Mouse (Mus musculus): Measurements from ENCODE around the gene Fmnl2.

Fmnl2 gene

DNA sequence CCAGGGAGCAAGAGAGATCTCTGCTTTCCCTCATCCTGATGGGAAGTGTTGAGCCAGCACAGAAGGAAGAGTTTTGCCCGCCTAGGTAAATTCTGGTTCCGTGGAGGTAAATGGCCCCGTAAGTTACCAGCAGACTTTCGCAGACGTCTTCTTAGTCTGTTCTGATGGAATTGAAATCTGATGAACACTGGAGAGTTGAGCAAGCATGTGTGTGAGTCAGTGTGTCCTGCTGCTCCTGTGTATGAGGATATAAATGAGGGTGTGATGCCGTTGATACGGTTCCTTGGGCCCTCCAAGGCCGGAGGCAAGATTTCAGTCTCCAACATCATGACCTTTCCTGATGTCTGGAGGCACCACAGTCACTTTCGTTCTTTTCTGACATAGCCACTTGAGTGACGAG, 98.2 kb downstream of the Fmnl2 start:
- no peak for DNase-seq (ENCODE audit: low read depth)

DNA sequence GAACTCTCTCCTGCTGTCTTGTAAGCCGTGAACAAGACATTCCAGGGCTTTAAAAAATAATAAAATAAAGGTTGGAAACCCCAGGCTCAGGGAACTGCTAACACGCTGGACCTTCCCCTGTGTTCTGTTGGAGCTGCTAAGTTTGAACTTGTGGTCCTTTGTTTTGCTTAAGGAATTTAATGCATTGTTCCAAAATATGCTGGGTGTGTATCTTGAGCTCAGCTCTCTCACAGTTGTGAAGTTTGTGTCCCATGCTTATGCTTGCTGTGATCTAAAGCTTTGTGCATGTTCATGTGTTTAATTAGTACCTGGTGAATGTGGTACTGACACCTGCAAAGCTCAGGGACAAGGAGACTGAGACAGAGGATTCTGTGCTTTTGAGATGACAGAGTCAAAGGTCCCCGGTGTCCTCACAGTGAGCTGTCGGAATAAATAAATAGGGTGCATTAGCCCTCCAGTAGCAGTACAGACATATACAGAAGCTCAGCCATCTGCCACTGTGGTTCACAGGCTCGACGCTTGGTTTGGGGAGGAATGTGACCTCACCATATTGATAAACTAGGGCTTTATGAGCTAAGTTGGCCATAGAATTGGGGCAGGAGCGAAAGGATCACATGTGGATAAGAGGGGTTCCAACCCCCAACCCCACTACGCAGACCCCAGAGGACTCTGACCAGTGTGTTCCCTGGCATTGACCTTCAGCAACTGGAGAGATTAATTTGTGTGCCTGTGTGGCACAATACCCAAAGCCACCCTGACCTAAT, 100.3 kb downstream of the Fmnl2 start:
- no peak for DNase-seq (ENCODE audit: low read depth)

DNA sequence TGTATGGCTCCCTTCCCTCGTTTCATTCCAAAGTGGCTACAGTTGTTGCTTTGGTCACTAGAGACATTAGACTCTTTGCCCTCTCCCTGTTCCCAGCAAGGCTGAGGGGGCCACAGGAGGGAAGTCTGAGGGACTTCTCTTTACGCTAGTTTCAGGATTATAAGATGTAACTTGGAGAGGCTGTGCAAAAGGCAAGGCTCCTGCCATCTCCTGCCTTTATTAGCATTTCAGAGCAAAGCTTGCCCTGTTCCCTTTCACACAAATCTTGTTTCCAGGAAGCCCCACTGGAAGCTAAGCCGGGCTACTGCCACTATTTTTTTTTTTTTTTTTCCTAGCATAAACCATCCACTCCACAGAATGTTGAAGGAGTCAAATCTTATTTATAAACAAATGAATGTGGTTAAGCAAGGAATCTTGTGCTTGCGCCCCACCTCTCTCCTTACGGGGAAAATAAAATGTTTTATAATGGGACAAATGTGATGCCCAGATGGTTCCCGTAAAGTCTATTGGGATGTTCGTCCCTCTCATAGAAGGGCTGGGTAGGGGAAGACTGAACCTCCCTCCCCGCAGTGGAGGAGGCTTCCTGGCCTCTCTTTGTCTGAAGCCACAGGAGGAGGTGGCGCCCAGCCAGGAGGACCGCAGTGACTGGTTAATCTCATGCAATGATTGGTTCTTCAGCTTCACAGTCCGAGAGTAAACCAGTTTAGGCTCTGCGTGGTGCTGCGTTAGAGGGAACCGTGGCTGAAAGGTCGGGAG, 101.1 kb downstream of the Fmnl2 start:
- DNase-seq (ENCODE audit: low read depth): no peak

DNA sequence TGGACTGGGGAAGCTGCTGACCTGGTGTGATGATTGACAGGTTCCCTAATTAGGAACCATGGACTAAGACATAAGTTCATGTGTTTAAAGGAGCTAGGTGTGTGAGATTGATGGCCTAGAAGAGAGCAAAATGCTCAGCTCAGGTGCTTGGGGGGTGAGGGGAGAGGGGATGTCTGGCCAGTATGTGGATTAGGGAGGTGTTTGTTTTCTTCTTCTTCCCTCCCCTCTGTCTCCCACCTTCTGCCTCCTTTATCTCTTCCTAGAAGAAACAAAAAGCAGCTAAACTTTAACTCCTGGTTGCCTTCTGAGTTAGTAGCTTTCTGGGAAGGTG, 101.6 kb downstream of the Fmnl2 start:
- no peak for DNase-seq (ENCODE audit: low read depth)

DNA sequence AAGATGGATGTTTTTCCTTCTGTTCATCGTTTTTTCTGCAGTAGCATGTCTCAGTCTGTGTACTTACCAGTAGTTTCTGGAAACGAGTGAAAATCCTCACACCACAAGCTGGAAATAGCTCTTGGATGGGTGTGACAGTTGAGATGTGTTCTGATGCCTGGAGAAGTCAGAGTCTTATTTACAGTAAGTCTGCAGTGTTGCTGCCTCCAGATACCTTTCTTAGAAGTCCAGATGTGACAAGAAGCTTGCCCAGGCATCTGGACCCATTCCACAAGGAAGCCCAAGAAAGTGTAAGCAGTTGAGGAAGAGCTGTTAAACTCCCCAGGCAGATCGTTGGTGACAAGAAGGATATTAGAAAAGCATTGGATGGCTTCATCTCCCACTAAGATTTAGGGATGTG, 102.3 kb downstream of the Fmnl2 start:
- DNase-seq (ENCODE audit: low read depth): no peak

DNA sequence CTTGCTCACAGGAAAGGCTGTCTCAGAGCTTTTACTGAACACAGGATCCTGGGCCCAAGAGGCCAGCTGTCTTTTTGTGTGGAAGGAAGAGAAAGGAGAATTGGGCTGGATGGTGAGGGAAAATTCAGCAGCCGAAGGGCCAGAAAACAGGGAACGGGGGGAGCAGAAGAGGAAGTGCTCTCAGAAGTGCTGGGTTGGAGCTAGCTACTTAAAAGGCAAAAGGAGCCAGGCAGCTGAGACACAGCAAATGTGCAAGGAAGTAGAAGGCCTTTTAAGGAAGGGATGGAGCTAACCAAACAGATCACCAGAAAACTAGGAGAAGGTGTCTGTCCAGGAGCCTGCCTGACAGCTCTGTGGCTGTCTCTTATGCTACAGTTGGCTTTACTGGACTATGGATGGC, 103.0 kb downstream of the Fmnl2 start:
- DNase-seq (ENCODE audit: low read depth): no peak

DNA sequence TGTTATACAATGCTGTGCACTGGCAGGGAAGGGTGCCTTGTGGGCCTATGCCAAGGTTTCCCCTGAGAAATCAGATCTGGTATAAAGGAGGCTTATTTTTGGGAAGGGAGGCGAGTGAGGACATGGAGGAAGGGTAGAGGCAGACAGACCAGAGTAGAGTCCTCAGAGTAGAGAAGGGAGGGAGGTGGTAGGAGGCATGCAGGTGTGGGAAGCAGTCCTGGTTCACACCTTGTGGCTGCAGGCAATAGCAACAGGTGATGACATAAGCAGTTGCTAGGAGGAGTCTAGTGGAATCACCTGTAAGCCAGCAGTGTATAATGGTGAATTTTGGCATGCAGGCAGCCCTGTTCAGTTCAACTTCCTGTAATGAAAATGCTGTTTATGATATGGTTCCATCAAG, 105.8 kb downstream of the Fmnl2 start:
- DNase-seq (ENCODE audit: low read depth): no peak

DNA sequence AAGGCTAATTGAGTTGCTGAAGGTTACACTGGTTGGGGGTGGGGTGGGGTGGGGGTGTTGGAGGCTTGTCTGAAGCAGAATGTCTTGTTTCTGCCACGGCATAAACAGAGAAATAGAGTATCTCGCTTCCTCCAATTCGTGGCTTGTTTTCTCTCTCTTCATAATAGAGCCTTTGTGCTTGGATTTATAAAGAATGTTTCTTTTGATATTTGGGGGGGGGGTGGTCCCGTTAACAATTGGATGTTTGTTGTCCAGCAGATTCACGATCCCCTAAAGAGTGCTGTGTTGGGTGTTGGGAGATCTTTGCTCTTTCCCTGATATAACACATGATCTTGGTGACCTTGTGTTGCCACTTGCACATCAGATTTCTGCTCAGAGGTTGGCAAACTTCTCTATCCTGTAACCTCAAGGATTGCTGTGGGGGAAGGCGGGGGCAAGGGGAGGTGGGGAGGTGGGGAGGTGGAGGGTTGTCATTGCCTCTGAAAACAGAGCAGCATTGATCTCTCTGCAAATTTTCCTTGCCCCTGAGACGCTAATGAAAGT, 106.8 kb downstream of the Fmnl2 start:
- no peak for DNase-seq (ENCODE audit: low read depth)

DNA sequence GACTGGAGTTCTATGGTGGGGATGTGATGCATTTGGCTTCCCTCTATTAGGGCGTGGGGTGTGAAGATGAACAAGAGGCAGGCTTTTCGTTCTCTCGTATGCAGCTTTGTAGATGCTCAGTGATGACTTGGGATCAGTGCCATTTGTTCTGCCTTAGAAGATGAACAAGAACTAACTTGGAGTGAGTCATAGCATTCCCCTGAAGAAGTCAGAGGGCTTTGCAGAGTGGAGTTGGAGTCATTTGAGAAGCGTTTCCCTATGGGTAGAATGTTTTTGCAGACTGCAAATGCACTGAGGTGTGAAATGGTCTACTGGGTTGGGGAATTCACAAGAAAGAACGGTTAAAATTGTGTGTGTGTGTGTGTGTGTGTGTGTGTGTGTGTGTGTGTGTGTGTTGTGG, 108.6 kb downstream of the Fmnl2 start:
- no peak for DNase-seq (ENCODE audit: low read depth)

DNA sequence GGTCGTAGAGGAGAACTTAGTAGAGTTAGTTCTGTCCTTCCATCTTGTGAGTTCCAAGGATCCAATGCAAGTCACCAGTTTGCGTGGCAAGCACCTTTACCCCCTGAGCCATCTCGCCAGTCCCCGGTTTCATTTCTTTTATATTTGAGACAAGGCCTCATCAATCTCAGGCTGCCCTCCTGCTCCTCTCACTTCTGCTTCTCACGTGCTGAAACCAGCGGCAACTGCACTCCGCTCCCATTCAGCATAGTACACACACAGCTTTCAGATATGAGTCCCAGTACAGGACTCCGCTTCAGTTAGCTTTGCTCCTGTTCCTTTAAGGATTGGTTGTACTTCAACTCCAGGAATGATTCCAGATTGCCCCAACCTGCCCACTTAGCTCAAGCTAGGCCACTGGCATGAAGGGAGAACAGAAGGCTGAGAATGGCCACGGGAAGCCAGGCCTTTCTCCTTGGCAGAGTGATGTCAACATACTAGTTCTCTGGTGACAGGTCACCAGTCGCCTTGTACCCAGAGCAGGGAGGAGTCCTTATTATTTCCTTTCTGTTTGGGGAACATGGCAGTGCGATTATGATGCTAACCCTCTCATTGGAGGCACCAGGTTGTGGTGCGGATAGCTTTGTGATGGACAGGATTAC, 109.3 kb downstream of the Fmnl2 start:
- no peak for DNase-seq (ENCODE audit: low read depth)

DNA sequence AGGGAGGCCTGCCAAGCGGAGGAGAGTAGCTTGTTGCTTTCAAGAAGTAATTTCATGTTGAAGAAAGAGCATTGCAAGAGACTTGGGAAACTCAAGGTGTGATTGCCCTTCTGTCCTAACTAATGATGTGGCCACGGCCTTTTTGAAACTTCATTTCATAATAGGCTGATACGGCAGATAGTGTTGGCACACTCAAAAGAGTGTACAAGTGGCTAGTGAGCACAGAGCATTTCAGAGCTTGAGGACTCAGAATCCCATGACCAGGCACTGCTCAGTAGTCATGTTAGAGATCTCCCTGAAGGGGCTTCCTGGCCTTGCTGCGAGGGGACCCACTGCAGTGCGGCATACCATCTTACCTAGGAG, 109.8 kb downstream of the Fmnl2 start:
- no peak for DNase-seq (ENCODE audit: low read depth)

DNA sequence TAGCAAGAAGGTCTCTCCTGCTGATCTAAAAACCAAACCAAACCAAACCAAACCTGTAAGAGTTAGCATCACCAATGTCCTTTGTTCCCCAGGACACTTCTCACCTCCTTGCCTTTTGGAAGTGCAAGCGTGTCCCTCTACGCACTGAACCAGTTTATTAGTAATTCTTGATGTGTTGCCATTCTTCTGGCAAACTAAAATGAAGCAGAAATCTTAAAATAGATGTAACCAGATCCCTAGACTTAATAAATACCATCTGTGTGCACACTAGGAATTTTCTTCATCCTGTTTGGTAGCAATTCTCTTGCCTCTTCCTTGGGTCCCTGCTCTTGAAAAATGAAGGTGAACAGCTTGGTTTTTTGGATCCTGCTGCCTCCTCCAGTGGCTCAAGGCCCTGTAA, 111.2 kb downstream of the Fmnl2 start:
- no peak for DNase-seq (ENCODE audit: low read depth)

DNA sequence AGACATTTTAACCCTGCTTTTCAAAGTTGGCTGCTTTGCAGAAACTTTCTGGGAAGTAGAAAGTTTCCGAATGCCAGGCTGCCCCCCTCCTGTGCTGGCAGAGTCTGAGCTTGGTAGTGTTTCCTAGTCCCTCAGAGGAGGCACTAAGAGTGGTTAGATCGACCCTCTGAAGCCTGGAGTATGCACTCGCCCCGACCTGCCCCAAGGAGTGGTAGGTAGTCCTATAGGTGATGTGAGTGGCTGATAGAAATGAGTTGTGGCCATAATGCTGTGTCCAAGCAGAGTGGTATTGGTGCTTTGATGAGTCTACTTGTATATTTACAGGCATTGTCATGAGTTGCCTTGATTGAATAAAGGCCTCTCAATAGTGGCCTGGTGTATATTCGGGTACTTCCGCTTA, 116.4 kb downstream of the Fmnl2 start:
- no peak for DNase-seq (ENCODE audit: low read depth)

DNA sequence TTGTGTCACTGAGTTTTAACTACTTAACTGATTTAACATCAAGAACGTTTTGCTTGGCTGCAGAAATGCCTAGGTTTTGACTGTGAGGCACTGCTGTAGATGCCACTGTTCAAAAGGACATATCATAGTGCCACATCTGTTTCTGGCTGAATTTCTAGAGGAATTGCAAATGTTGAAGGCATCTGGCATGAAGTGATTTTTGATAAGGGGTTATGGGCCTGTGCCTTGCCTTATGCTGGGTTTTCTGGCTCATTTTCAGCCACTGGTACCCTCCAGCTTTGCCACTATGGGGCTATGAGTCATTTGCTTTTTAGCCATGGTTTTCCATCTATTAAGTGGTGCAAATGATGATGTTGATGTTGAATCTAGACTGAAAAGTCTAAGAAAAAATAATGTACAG, 117.1 kb downstream of the Fmnl2 start:
- no peak for DNase-seq (ENCODE audit: low read depth)

DNA sequence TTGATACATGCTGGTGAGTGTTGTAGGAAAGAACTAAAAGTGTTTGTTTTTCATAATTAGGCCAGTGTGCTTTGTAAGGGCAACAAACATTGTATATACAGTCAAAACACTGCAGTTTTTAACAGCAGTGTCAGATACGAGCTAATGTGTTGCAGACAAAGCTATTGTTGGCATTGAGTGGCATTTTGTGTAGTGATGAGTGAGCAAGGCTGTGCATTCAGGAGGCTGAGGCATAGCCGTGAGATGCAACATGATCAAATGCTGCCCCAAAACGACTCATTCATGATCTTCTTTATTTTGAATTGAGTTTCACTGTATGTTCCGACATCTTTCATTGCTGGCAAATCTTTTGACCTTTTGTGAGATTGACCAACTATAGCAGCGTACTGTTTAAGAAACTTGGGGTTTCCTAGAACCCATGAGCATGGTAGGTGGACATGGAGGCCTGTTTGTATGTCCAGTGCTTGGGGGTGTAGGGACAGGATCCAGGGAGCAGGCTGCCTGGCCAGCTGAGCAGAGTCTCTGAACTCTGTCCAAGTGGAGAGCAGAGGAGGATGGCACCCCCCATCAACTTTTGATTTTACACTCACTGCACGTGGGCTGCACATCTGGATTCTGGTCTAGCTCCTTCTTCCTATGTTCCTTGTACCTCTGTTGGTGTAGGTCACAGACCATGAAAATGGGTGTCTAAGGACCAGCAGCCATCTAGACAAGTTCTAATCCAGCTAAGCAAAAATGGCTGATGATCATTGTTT, 120.4 kb downstream of the Fmnl2 start:
- no peak for DNase-seq (ENCODE audit: low read depth)

DNA sequence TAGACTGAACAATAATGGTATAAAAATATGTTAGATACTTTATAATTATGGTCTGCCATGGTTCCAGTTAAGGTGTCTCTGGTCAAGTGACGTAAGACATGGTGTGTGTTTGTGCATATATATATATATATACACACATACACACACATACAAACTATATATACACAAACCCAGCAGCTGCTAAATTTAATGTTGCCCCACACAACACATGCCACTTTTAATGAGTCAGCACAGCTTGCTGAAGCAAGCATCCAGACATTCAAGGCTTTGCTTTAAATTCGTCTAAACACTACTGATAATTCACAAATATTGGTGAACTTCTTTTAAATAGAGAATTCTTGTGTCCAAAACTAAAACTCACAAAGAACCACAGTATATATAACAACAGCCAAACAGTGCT, 121.1 kb downstream of the Fmnl2 start:
- DNase-seq (ENCODE audit: low read depth): no peak

DNA sequence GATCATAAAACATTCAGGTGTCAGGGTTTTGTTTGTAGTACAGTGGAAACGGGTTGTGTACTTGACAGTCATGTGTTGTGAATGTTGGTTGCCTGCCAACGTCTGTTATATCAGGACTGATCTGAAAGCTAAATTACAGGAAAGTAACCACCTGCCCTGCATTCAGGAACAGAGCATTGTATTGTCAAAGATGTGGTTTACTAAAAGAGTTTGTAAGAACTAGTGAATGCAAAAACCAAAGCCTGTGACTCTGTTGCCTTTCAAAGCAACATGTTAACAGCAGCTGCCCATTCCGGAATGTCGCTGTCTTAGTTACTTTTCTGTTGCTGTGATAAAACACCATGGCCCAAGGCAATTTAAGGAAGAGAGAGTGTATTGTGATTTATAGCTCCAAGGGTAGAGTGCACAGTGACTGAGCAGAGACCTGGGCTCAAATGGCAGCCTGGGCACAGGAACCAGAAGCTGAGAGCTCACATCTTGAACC, 121.7 kb downstream of the Fmnl2 start:
- no peak for DNase-seq (ENCODE audit: low read depth)

DNA sequence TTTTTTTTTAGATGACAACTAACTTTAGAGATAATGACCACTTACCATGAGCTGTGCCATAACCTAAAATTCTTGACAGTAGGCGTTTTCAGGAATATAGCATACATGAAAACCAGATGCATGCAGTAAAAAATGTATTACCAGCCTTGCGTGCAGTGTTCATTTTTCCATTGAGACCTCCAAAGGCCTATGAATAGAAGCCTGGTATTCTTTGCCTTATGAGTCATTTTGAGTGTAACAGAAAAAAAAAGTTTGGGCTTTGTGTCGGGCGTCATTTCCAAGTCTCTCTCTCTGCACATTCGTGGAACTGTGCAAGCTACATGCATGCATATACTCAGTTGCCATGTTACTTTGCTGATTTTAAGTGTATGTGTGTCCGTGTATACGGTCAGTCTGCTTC, 123.5 kb downstream of the Fmnl2 start:
- DNase-seq (ENCODE audit: low read depth): no peak

DNA sequence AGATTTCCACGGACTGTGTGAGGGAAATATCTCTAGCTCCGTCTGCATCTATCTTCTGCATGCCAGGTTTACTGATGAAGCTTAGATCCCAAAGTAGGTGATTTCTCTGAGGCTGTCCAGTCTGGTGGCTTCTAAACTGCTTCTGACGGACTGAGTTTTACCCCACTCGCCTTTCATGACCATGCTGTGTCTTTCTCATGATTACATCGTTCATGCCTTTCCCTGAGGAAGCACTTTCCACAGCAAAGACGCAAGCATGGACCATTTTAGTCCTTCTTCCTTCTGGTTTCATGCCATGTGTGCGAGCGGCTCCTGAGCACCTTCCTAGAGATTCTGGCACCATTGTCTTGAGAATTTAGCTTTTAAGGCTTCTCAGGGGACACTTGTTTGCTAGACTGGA, 123.9 kb downstream of the Fmnl2 start:
- DNase-seq (ENCODE audit: low read depth): no peak

DNA sequence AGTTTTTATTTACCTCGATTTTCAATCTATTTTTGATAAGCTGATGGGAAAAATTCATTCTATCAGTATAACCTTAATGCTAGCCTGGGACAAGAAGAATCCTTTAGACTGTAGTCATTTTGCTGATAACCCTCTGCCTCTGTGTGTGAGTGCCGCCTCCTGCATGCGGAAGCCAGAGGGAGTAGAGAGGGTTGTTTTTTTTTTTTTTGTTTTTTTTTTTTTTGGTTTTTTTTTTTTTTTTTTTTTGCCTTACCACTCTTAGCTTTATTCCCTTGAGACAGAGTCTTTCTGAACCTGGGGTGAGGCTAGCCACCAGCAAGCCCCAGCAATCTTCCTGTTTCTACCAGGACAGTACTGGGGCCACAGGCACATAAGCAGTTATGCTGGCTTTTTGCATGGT, 124.8 kb downstream of the Fmnl2 start:
- DNase-seq (ENCODE audit: low read depth): no peak

DNA sequence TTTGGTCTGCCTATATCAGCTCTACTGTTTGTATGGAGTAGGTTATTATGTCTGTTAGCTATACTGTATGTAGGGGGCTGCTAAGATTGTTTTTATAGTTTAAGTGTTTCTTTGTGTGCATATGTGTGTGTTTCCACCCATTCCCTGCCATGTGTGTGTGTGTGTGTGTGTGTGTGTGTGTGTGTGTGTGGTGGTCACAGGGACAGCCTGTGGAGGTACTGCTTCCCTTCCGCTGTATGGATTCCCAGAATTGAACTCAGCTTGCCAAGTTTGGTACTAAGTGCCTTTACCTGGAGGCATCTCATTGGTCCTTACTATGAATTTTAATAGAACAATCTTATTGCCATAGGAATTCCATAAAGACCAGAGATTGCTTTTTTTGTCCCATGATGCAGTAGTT, 126.9 kb downstream of the Fmnl2 start:
- no peak for DNase-seq (ENCODE audit: low read depth)

DNA sequence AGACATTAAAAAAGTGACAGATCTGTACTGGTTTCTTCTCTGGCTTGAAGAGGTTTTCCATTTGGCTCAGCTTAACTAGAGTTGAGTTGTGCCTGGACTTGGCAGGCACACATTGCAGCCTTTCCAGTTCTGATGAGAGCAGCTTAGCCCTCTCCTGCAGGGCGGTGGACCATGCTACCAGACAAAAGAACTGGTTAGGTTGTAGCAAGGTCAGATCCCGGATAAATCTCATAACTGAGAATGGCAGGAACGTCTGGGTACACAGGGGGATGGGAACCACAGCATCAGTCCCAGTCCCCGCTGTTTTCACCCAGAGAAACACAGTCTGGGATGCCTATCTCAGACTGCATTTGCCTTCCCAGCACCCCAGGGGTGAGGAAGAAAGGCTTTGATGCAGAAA, 127.5 kb downstream of the Fmnl2 start:
- DNase-seq (ENCODE audit: low read depth): no peak
